Mouse (Mus musculus): ENCODE data around the gene Nktr. TPM values are rescaled to one million over a fixed set of nuclear protein-coding genes. Genes with fewer than 3 reads are reported as not detected.

Gene Nktr
- polyA plus RNA-seq, 1 experiment from 2014 or later, result 61.2 TPM

GRCm38 (mm10) chr9:121709898-121710583 lies 8.9 kb upstream of the Nktr start, which contains the start of gene Ss18l2:
Gene Ss18l2 (plus strand): TSS chr9:121710329.
- peaks cover 6% of the 10 kb centered on the region; the same call in 1 of the 2 replicates for H3K4me1 ChIP-seq (ENCODE audit: control insufficient read depth, insufficient read depth, low read length)
- H3K9me3 ChIP-seq (replicated peaks; ENCODE audit: control insufficient read depth, low read length), result no peaks in the 10 kb centered on the region
- H3K4me2 ChIP-seq (ENCODE audit: low read depth, low read length), result peak within 1 kb of the TSS; percentile 79
- peak within 1 kb of the TSS; percentile 47 for H3K27ac ChIP-seq (replicated peaks; ENCODE audit: low read depth, low read length)
- H3K27me3 ChIP-seq (ENCODE audit: control insufficient read depth, insufficient read depth, low read length), result no peaks in the 10 kb centered on the region
- peak within 1 kb of the TSS; percentile 68 for H3K9ac ChIP-seq (replicated peaks; ENCODE audit: low read length)
- peak within 1 kb of the TSS; percentile 62 for H3K4me3 ChIP-seq (ENCODE audit: low read depth, low read length)
- peak; percentile 100 for DNase-seq (ENCODE audit: low spot score)
- peak; percentile 96 for ATAC-seq (replicated peaks; ENCODE audit: insufficient number of reproducible peaks, low FRiP score, low TSS enrichment, low read depth)
- no peaks in the 10 kb centered on the region; the same call in 1 of the 2 replicates for H3K36me3 ChIP-seq (replicated peaks; ENCODE audit: control insufficient read depth, insufficient read depth, low read depth, low read length)
- 5% methylated on average over 37 of the region's 37 CpGs for WGBS

GRCm38 (mm10) chr9:121710584-121710975 lies 8.4 kb upstream of the Nktr start:
- DNase-seq (ENCODE audit: low spot score), result peak; percentile 17
- peak overlapping the region; percentile 68 for H3K9ac ChIP-seq (replicated peaks; ENCODE audit: low read length)
- peak overlapping the region; percentile 47 for H3K27ac ChIP-seq (replicated peaks; ENCODE audit: low read depth, low read length)
- WGBS, result under 1% methylated on average over 18 of the region's 18 CpGs
- peaks cover 4% of the 10 kb centered on the region; the same call in 1 of the 2 replicates for H3K4me1 ChIP-seq (ENCODE audit: control insufficient read depth, insufficient read depth, low read length)
- peak overlapping the region; percentile 62 for H3K4me3 ChIP-seq (ENCODE audit: low read depth, low read length)
- H3K9me3 ChIP-seq (replicated peaks; ENCODE audit: control insufficient read depth, low read length), result no peaks in the 10 kb centered on the region
- peak overlapping the region; percentile 79 for H3K4me2 ChIP-seq (ENCODE audit: low read depth, low read length)
- ATAC-seq (replicated peaks; ENCODE audit: insufficient number of reproducible peaks, low FRiP score, low TSS enrichment, low read depth), result peak; percentile 40; the same call in 1 of the 2 replicates
- no peaks in the 10 kb centered on the region; the same call in 1 of the 2 replicates for H3K36me3 ChIP-seq (replicated peaks; ENCODE audit: control insufficient read depth, insufficient read depth, low read depth, low read length)
- no peaks in the 10 kb centered on the region for H3K27me3 ChIP-seq (ENCODE audit: control insufficient read depth, insufficient read depth, low read length)

GRCm38 (mm10) chr9:121717048-121717447 lies 1.9 kb upstream of the Nktr start:
- Histone ChIP-seq H3K36me3 (replicated peaks; ENCODE audit: control insufficient read depth, insufficient read depth, low read depth, low read length) (no peaks in the 10 kb centered on the region; the same call in 1 of the 2 replicates), H3K4me3 (ENCODE audit: low read depth, low read length) (no peak overlapping the region), H3K9me3 (replicated peaks; ENCODE audit: control insufficient read depth, low read length) (no peaks in the 10 kb centered on the region), H3K4me1 (ENCODE audit: control insufficient read depth, insufficient read depth, low read length) (no peaks in the 10 kb centered on the region), H3K27me3 (ENCODE audit: control insufficient read depth, insufficient read depth, low read length) (no peaks in the 10 kb centered on the region), H3K9ac (replicated peaks; ENCODE audit: low read length) (no peak overlapping the region), H3K4me2 (ENCODE audit: low read depth, low read length) (no peak overlapping the region), H3K27ac (replicated peaks; ENCODE audit: low read depth, low read length) (no peak overlapping the region)
- ATAC-seq (replicated peaks; ENCODE audit: insufficient number of reproducible peaks, low FRiP score, low TSS enrichment, low read depth) (no peak), DNase-seq (ENCODE audit: low spot score) (no peak)
- WGBS, result 87% methylated on average over 2 of the region's 2 CpGs

DNA sequence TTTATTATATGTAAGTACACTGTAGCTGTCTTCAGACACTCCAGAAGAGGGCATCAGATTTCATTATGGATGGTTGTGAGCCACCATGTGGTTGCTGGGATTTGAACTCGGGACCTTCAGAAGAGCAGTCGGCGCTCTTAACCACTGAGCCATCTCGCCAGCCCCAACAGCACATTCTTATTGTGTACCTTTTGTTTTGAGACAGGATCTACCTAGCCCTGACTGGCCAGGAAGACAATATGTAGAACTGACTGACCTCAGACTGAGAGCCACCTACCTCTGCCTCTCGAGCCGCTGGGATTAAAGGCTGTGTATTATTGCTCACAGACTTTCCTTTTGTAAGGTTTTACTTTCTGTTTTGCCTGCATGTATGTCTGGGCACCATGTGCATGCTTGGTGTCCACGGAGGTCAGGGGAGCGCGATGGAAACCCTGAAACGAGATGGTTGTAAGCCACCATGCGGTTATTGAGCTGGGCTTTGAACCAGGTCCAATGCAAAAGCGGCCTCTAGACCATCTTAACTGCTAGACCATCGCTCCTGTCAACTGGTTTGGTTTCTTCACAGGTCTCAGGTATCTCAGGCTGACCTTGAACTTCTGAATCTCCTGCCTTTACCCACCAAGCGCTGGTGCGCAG lies 781 bp upstream of the Nktr start:
- 69% methylated on average over 15 of the region's 15 CpGs for WGBS
- DNase-seq (ENCODE audit: low spot score) (no peak), ATAC-seq (replicated peaks; ENCODE audit: insufficient number of reproducible peaks, low FRiP score, low TSS enrichment, low read depth) (no peak; the same call in 1 of the 2 replicates)

DNA sequence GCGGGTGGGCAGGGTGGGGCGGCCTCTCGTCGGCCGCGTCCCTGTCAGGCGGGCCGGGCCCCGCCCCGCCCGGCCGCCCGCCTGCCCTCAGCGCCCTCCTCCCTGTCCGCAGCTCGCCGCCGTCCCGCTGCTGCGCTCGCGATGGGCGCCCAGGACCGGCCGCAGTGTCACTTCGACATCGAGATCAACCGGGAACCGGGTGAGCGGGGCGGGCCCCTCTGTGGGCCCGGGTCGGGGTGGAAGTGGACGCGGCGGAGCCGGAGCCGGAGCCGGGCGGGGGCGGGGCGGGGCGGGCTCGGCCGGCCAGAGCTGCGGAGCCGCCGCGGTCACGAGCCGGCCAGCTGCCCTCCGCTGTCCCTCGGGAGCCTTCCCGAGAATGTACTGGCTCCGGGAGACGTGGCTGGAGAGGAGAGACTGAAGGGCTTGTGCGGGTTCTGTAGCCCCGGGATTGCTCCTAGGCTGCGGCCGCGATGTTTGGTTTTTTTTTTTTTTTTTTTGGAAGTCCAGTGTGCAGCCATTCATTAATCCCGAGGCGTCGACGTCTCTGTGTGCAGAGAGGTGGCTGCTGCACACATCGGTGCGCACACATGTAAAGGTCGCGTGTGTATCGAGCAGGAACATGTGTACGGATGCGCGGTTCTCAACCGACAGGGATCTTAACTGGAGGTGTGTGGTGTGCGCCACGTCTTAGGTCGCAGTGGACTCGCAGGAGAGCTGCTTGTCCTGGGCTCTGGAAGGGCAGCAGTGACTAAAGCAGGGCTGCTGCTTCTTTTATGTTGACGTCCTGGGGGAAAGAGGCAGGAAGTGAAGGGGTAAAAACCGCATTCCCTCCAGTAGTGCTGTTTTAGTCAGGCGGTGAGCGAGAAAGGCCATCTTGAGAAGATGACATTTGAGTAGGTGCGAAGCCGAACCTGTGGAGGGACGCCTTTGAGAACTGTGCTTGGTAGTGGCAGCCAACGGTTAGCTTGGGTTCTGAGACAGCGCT lies 670 bp downstream of the Nktr start:
- Histone ChIP-seq H3K4me2 (ENCODE audit: low read depth, low read length) (peak overlapping the region; percentile 70), H3K27ac (replicated peaks; ENCODE audit: low read depth, low read length) (peak overlapping the region; percentile 93), H3K9me3 (replicated peaks; ENCODE audit: control insufficient read depth, low read length) (no peaks in the 10 kb centered on the region), H3K9ac (replicated peaks; ENCODE audit: low read length) (peak overlapping the region; percentile 96), H3K4me3 (ENCODE audit: low read depth, low read length) (peak overlapping the region; percentile 97), H3K4me1 (ENCODE audit: control insufficient read depth, insufficient read depth, low read length) (no peaks in the 10 kb centered on the region), H3K36me3 (replicated peaks; ENCODE audit: control insufficient read depth, insufficient read depth, low read depth, low read length) (no peaks in the 10 kb centered on the region), H3K27me3 (ENCODE audit: control insufficient read depth, insufficient read depth, low read length) (no peaks in the 10 kb centered on the region)
- WGBS, result under 1% methylated on average over 65 of the region's 87 CpGs
- DNase-seq (ENCODE audit: low spot score), result peak; percentile 48
- peak; percentile 50; the same call in 1 of the 2 replicates for ATAC-seq (replicated peaks; ENCODE audit: insufficient number of reproducible peaks, low FRiP score, low TSS enrichment, low read depth)

More for the DNA sequence above, 781 bp upstream of the Nktr start:
- Histone ChIP-seq H3K27me3 (ENCODE audit: control insufficient read depth, insufficient read depth, low read length) (no peaks in the 10 kb centered on the region), H3K4me3 (ENCODE audit: low read depth, low read length) (peak overlapping the region; percentile 97), H3K9ac (replicated peaks; ENCODE audit: low read length) (peak overlapping the region; percentile 65), H3K4me1 (ENCODE audit: control insufficient read depth, insufficient read depth, low read length) (no peaks in the 10 kb centered on the region), H3K36me3 (replicated peaks; ENCODE audit: control insufficient read depth, insufficient read depth, low read depth, low read length) (no peaks in the 10 kb centered on the region), H3K4me2 (ENCODE audit: low read depth, low read length) (peak overlapping the region; percentile 52), H3K27ac (replicated peaks; ENCODE audit: low read depth, low read length) (peak overlapping the region; percentile 47; the same call in 1 of the 2 replicates), H3K9me3 (replicated peaks; ENCODE audit: control insufficient read depth, low read length) (no peaks in the 10 kb centered on the region)

GRCm38 (mm10) chr9:121740490-121740889 lies 21.5 kb downstream of the Nktr start:
- no peaks in the 10 kb centered on the region for H3K9me3 ChIP-seq (replicated peaks; ENCODE audit: control insufficient read depth, low read length)
- ATAC-seq (replicated peaks; ENCODE audit: insufficient number of reproducible peaks, low FRiP score, low TSS enrichment, low read depth) (no peak), DNase-seq (ENCODE audit: low spot score) (no peak)
- peaks cover 8% of the 10 kb centered on the region for H3K36me3 ChIP-seq (replicated peaks; ENCODE audit: control insufficient read depth, insufficient read depth, low read depth, low read length)
- no peak overlapping the region for H3K4me2 ChIP-seq (ENCODE audit: low read depth, low read length)
- no peaks in the 10 kb centered on the region for H3K4me1 ChIP-seq (ENCODE audit: control insufficient read depth, insufficient read depth, low read length)
- no peak overlapping the region for H3K27ac ChIP-seq (replicated peaks; ENCODE audit: low read depth, low read length)
- H3K9ac ChIP-seq (replicated peaks; ENCODE audit: low read length), result no peak overlapping the region
- no peak overlapping the region for H3K4me3 ChIP-seq (ENCODE audit: low read depth, low read length)
- H3K27me3 ChIP-seq (ENCODE audit: control insufficient read depth, insufficient read depth, low read length), result no peaks in the 10 kb centered on the region
- 89% methylated on average over 6 of the region's 6 CpGs for WGBS

DNA sequence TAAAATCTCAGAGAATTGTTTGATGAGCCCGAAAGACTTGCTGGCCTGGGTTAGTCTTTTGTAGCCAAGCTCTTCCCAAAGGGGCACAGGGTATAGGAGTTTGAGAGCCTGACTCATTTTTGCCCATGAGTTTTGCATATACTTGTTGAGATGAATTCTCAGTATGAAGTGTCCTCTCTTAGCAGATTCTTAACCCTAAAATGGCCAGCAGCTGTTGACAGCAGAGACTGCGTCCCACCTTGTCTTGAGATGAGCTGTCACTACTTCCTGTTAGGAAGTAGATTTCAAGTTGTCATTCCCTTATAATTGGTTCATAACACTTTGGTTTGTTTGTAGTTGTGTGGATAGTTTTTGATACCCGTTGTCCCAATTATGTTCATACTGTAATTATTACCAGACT lies 22.2 kb downstream of the Nktr start:
- DNase-seq (ENCODE audit: low spot score) (no peak), ATAC-seq (replicated peaks; ENCODE audit: insufficient number of reproducible peaks, low FRiP score, low TSS enrichment, low read depth) (no peak)
- Histone ChIP-seq H3K4me2 (ENCODE audit: low read depth, low read length) (no peak overlapping the region), H3K27ac (replicated peaks; ENCODE audit: low read depth, low read length) (no peak overlapping the region), H3K9me3 (replicated peaks; ENCODE audit: control insufficient read depth, low read length) (no peaks in the 10 kb centered on the region), H3K9ac (replicated peaks; ENCODE audit: low read length) (no peak overlapping the region), H3K4me1 (ENCODE audit: control insufficient read depth, insufficient read depth, low read length) (no peaks in the 10 kb centered on the region), H3K27me3 (ENCODE audit: control insufficient read depth, insufficient read depth, low read length) (no peaks in the 10 kb centered on the region), H3K36me3 (replicated peaks; ENCODE audit: control insufficient read depth, insufficient read depth, low read depth, low read length) (peaks cover 12% of the 10 kb centered on the region), H3K4me3 (ENCODE audit: low read depth, low read length) (no peak overlapping the region)
- 89% methylated on average over 3 of the region's 3 CpGs for WGBS

All from embryonic facial prominence, embryonic 11.5 days (tissue).